Mouse (Mus musculus): ENCODE results near the gene Nt5c3. TPM values are rescaled to one million over a fixed set of nuclear protein-coding genes. Genes with fewer than 3 reads are reported as not detected.
A peak's percentile ranks its signal among the peaks of the same experiment; 100 is the strongest.

Nt5c3 gene
- polyA plus RNA-seq, 1 experiment from 2014 or later: 61.6 TPM

- Histone ChIP-seq H3K4me1 (ENCODE audit: control insufficient read depth, insufficient read depth, low read length) (no peaks in the 10 kb centered on the region), H3K9me3 (ENCODE audit: control insufficient read depth, low read length) (no peaks in the 10 kb centered on the region), H3K27me3 (ENCODE audit: control insufficient read depth, insufficient read depth, low read length) (no peaks in the 10 kb centered on the region), H3K9ac (ENCODE audit: low read length) (no peak overlapping the region), H3K36me3 (ENCODE audit: control insufficient read depth, insufficient read depth, low read length) (0 out of 2 replicates have a peak, but pooled peaks cover 2% of the 10 kb centered on the region), H3K27ac (replicated peaks; ENCODE audit: low read depth, low read length) (no peak overlapping the region), H3K4me3 (ENCODE audit: low read depth, low read length) (no peak overlapping the region), H3K4me2 (ENCODE audit: low read depth, severe bottlenecking) (no peak overlapping the region)
- ATAC-seq (ENCODE audit: insufficient number of reproducible peaks, low FRiP score, low TSS enrichment, low read depth): no peak
- DNase-seq (ENCODE audit: low spot score): no peak
- 93% methylated on average over 12 of the region's 12 CpGs for WGBS
Observed at GRCm38 (mm10) chr6:56837166-56837565, 86.6 kb downstream of the Nt5c3 start.

GRCm38 (mm10) chr6:56835532-56835931 lies 88.2 kb downstream of the Nt5c3 start:
- Histone ChIP-seq H3K27me3 (ENCODE audit: control insufficient read depth, insufficient read depth, low read length) (no peaks in the 10 kb centered on the region), H3K9ac (ENCODE audit: low read length) (no peak overlapping the region), H3K4me2 (ENCODE audit: low read depth, severe bottlenecking) (no peak overlapping the region), H3K36me3 (ENCODE audit: control insufficient read depth, insufficient read depth, low read length) (0 out of 2 replicates have a peak, but pooled peaks cover 2% of the 10 kb centered on the region), H3K4me1 (ENCODE audit: control insufficient read depth, insufficient read depth, low read length) (no peaks in the 10 kb centered on the region), H3K4me3 (ENCODE audit: low read depth, low read length) (no peak overlapping the region), H3K27ac (replicated peaks; ENCODE audit: low read depth, low read length) (no peak overlapping the region), H3K9me3 (ENCODE audit: control insufficient read depth, low read length) (no peaks in the 10 kb centered on the region)
- 87% methylated on average over 10 of the region's 10 CpGs for WGBS
- ATAC-seq (ENCODE audit: insufficient number of reproducible peaks, low FRiP score, low TSS enrichment, low read depth): no peak
- DNase-seq (ENCODE audit: low spot score): no peak

- H3K27me3 ChIP-seq (ENCODE audit: control insufficient read depth, insufficient read depth, low read length): no peaks in the 10 kb centered on the region
- no peak for ATAC-seq (ENCODE audit: insufficient number of reproducible peaks, low FRiP score, low TSS enrichment, low read depth)
- no peak overlapping the region for H3K27ac ChIP-seq (replicated peaks; ENCODE audit: low read depth, low read length)
- H3K4me2 ChIP-seq (ENCODE audit: low read depth, severe bottlenecking): no peak overlapping the region
- WGBS: 67% methylated on average over 5 of the region's 5 CpGs
- H3K36me3 ChIP-seq (ENCODE audit: control insufficient read depth, insufficient read depth, low read length): 0 out of 2 replicates have a peak, but pooled peaks cover 2% of the 10 kb centered on the region
- no peaks in the 10 kb centered on the region for H3K4me1 ChIP-seq (ENCODE audit: control insufficient read depth, insufficient read depth, low read length)
- no peaks in the 10 kb centered on the region for H3K9me3 ChIP-seq (ENCODE audit: control insufficient read depth, low read length)
- DNase-seq (ENCODE audit: low spot score): no peak
- H3K4me3 ChIP-seq (ENCODE audit: low read depth, low read length): no peak overlapping the region
- no peak overlapping the region for H3K9ac ChIP-seq (ENCODE audit: low read length)
Observed at GRCm38 (mm10) chr6:56834769-56835168, 89.0 kb downstream of the Nt5c3 start.

GRCm38 (mm10) chr6:56832830-56833229 lies 90.9 kb downstream of the Nt5c3 start:
- Histone ChIP-seq H3K4me2 (ENCODE audit: low read depth, severe bottlenecking) (peak overlapping the region; percentile 52), H3K27ac (replicated peaks; ENCODE audit: low read depth, low read length) (no peak overlapping the region), H3K36me3 (ENCODE audit: control insufficient read depth, insufficient read depth, low read length) (0 out of 2 replicates have a peak, but pooled peaks cover 2% of the 10 kb centered on the region), H3K4me3 (ENCODE audit: low read depth, low read length) (peak overlapping the region; percentile 69), H3K27me3 (ENCODE audit: control insufficient read depth, insufficient read depth, low read length) (no peaks in the 10 kb centered on the region), H3K9me3 (ENCODE audit: control insufficient read depth, low read length) (no peaks in the 10 kb centered on the region), H3K9ac (ENCODE audit: low read length) (peak overlapping the region; percentile 78; the same call in 1 of the 2 replicates), H3K4me1 (ENCODE audit: control insufficient read depth, insufficient read depth, low read length) (no peaks in the 10 kb centered on the region)
- DNase-seq (ENCODE audit: low spot score): no peak
- no peak; the same call in 1 of the 2 replicates for ATAC-seq (ENCODE audit: insufficient number of reproducible peaks, low FRiP score, low TSS enrichment, low read depth)

- WGBS: 3% methylated on average over 15 of the region's 15 CpGs
- ATAC-seq (ENCODE audit: insufficient number of reproducible peaks, low FRiP score, low TSS enrichment, low read depth): peak; percentile 31; the same call in 1 of the 2 replicates
- peak overlapping the region; percentile 68; the same call in 1 of the 2 replicates for H3K27ac ChIP-seq (replicated peaks; ENCODE audit: low read depth, low read length)
- H3K36me3 ChIP-seq (ENCODE audit: control insufficient read depth, insufficient read depth, low read length): 0 out of 2 replicates have a peak, but pooled peaks cover 2% of the 10 kb centered on the region
- DNase-seq (ENCODE audit: low spot score): peak; percentile 57
- no peaks in the 10 kb centered on the region for H3K4me1 ChIP-seq (ENCODE audit: control insufficient read depth, insufficient read depth, low read length)
- H3K9ac ChIP-seq (ENCODE audit: low read length): peak overlapping the region; percentile 78
- H3K4me2 ChIP-seq (ENCODE audit: low read depth, severe bottlenecking): peak overlapping the region; percentile 52
- peak overlapping the region; percentile 69 for H3K4me3 ChIP-seq (ENCODE audit: low read depth, low read length)
- no peaks in the 10 kb centered on the region for H3K9me3 ChIP-seq (ENCODE audit: control insufficient read depth, low read length)
- H3K27me3 ChIP-seq (ENCODE audit: control insufficient read depth, insufficient read depth, low read length): no peaks in the 10 kb centered on the region
Observed at GRCm38 (mm10) chr6:56832407-56832796, 91.3 kb downstream of the Nt5c3 start.

Other genes starting within 250 kb of the Nt5c3 start
- gene Lsm5, start 219.2 kb downstream of the Nt5c3 start, polyA plus RNA-seq (2014; fragmentation: Nextera tagmentation; extraction: Ambion mirVana): 234 and 235 TPM in 2 replicates
- 16.5 and 18.7 TPM in 2 replicates for gene Avl9, start 209.0 kb downstream of the Nt5c3 start, polyA plus RNA-seq (2014; fragmentation: Nextera tagmentation; extraction: Ambion mirVana)
- 34.6 and 40.3 TPM in 2 replicates for gene Kbtbd2, start 126.1 kb downstream of the Nt5c3 start, polyA plus RNA-seq (2014; fragmentation: Nextera tagmentation; extraction: Ambion mirVana)
- gene Fkbp9, start 91.9 kb downstream of the Nt5c3 start, polyA plus RNA-seq (2014; fragmentation: Nextera tagmentation; extraction: Ambion mirVana): 72.3 and 73.0 TPM in 2 replicates
- 0.16 and 0.35 TPM in 2 replicates for gene Vmn1r4, start 83 bp upstream of the Nt5c3 start, polyA plus RNA-seq (2014; fragmentation: Nextera tagmentation; extraction: Ambion mirVana)
- gene Vmn1r5, start 46.3 kb upstream of the Nt5c3 start, polyA plus RNA-seq (2014; fragmentation: Nextera tagmentation; extraction: Ambion mirVana): not detected in 2 replicates
- gene Vmn1r6, start 73.3 kb upstream of the Nt5c3 start, polyA plus RNA-seq (2014; fragmentation: Nextera tagmentation; extraction: Ambion mirVana): not detected in 2 replicates
- gene Vmn1r7, start 101.4 kb upstream of the Nt5c3 start, polyA plus RNA-seq (2014; fragmentation: Nextera tagmentation; extraction: Ambion mirVana): not detected in 2 replicates
- gene Vmn1r8, start 108.4 kb upstream of the Nt5c3 start, polyA plus RNA-seq (2014; fragmentation: Nextera tagmentation; extraction: Ambion mirVana): not detected in 2 replicates
- not detected in 2 replicates for gene Vmn1r9, start 142.9 kb upstream of the Nt5c3 start, polyA plus RNA-seq (2014; fragmentation: Nextera tagmentation; extraction: Ambion mirVana)
- not detected in 2 replicates for gene Vmn1r10, start 185.5 kb upstream of the Nt5c3 start, polyA plus RNA-seq (2014; fragmentation: Nextera tagmentation; extraction: Ambion mirVana)
- not detected in 2 replicates for gene Vmn1r11, start 209.5 kb upstream of the Nt5c3 start, polyA plus RNA-seq (2014; fragmentation: Nextera tagmentation; extraction: Ambion mirVana)
- not detected in 2 replicates for gene Vmn1r12, start 233.0 kb upstream of the Nt5c3 start, polyA plus RNA-seq (2014; fragmentation: Nextera tagmentation; extraction: Ambion mirVana)